ENCODE assay signal across 24 mouse cellular contexts in the genomic region with DNA sequence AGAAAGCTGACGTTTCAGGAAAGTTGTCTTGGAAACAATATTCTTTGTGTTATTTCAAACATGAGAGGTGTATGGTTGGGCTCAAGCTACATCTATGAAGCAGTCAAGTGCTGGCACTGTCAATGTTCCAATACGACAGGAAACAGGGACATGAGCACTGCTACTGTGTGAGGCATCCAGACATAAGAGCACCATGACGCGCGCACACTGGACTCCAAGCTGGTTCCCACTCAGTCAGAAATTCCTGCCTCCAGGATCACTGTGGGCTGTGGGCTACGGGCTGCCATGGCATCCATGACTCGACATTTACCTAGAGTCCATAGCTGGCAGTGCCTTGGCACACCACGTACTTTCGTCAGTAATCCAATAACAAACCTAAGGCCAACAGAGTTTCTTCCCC.
A peak's percentile ranks its signal among the peaks of the same experiment; 100 is the strongest.
DNase-seq lines count a peak whose midpoint lies in the region; ATAC-seq lines count a peak whose summit lies in the region.
"Had no signal": no experiment of that assay in that cellular context is flagged by ENCODE, and none has a peak within 500 bp of the region (broad histone marks: within the 10 kb centered on the region; RNA-seq: fewer than 3 reads in every experiment).

No protein-coding gene starts in this region.

- ATAC-seq in forebrain, embryonic 16.5 days = peak; percentile 36; the same call in 1 of the 2 replicates
- ATAC-seq in midbrain, embryonic 11.5 days (ENCODE audit: low FRiP score) = peak; percentile 50; the same call in 1 of the 2 replicates
- peak; percentile 68 for ATAC-seq in hindbrain, embryonic 16.5 days
- ATAC-seq: intestine, embryonic 15.5 days; liver, postnatal 0 days; lung, postnatal 0 days; Patski had no signal

- peaks cover 6% of the 10 kb centered on the region for H3K4me1 ChIP-seq in forebrain, embryonic 16.5 days (replicated peaks; ENCODE audit: control insufficient read depth, insufficient read depth, low read length)
- peaks cover 31% of the 10 kb centered on the region for H3K4me1 ChIP-seq in forebrain, embryonic 10.5 days
- H3K4me1 ChIP-seq in midbrain, embryonic 11.5 days (ENCODE audit: control insufficient read depth, insufficient read depth, low read length) = peaks cover under 1% of the 10 kb centered on the region
- peaks cover 14% of the 10 kb centered on the region for H3K4me1 ChIP-seq in midbrain, embryonic 10.5 days
- no peaks in the 10 kb centered on the region for H3K4me1 ChIP-seq in hindbrain, embryonic 16.5 days (ENCODE audit: control insufficient read depth, insufficient read depth, low read depth, low read length)

- WGBS in forebrain, embryonic 16.5 days = 68% methylated on average over 9 of the region's 9 CpGs
- 86% methylated on average over 9 of the region's 9 CpGs for WGBS in forebrain, embryonic 10.5 days
- 82% methylated on average over 9 of the region's 9 CpGs for WGBS in midbrain, embryonic 11.5 days
- WGBS in midbrain, embryonic 10.5 days = 85% methylated on average over 9 of the region's 9 CpGs
- WGBS in hindbrain, embryonic 16.5 days = 54% methylated on average over 9 of the region's 9 CpGs

- DNase-seq in forebrain, embryonic 10.5 days (ENCODE audit: extremely low spot score, low spot score) = no peak
- no peak for DNase-seq in midbrain, embryonic 11.5 days (ENCODE audit: low spot score, missing footprints)
- DNase-seq in midbrain, embryonic 10.5 days (ENCODE audit: low spot score) = no peak
- DNase-seq in R1 (ENCODE audit: low read depth, low spot score) = peak; percentile 19
- no peak for DNase-seq in testis, postnatal 10 days (ENCODE audit: low spot score)
- no peak for DNase-seq in left cerebral cortex, postnatal 10 days (ENCODE audit: extremely low spot score in 1 of 2, low spot score in 2 of 2)
- DNase-seq: adrenal gland, adult 2 months; cerebellum, adult 18-20 months; cerebellum, postnatal 36 days; heart, postnatal 4 days; kidney, adult 8-10 months; kidney, postnatal 14 days; liver, postnatal 0 days; right cerebral cortex, adult 18-20 months; thymus, adult 2 months; thymus, postnatal 4 days had no signal

- H3K27me3 ChIP-seq in forebrain, embryonic 16.5 days (replicated peaks; ENCODE audit: control insufficient read depth, insufficient read depth, low read length) = no peaks in the 10 kb centered on the region
- no peaks in the 10 kb centered on the region; the same call in 1 of the 2 replicates for H3K27me3 ChIP-seq in forebrain, embryonic 10.5 days (ENCODE audit: poor library complexity, severe bottlenecking)
- no peaks in the 10 kb centered on the region for H3K27me3 ChIP-seq in midbrain, embryonic 11.5 days (ENCODE audit: control insufficient read depth, insufficient read depth, low read length)
- H3K27me3 ChIP-seq in midbrain, embryonic 10.5 days (ENCODE audit: low read depth, poor library complexity, severe bottlenecking) = no peaks in the 10 kb centered on the region; the same call in 1 of the 2 replicates
- no peaks in the 10 kb centered on the region for H3K27me3 ChIP-seq in hindbrain, embryonic 16.5 days (replicated peaks; ENCODE audit: control insufficient read depth, insufficient read depth, low read length)
- H3K27me3 ChIP-seq: heart, embryonic 15.5 days; intestine, embryonic 15.5 days; limb, embryonic 12.5 days; Patski had no signal

- H3K9ac ChIP-seq in forebrain, embryonic 16.5 days (replicated peaks; ENCODE audit: low read depth, low read length) = no peak overlapping the region
- H3K9ac ChIP-seq in midbrain, embryonic 11.5 days (ENCODE audit: low read length) = no peak overlapping the region
- H3K9ac ChIP-seq in hindbrain, embryonic 16.5 days (ENCODE audit: low read depth, low read length) = no peak overlapping the region
- H3K9ac ChIP-seq: heart, embryonic 15.5 days; intestine, embryonic 15.5 days; limb, embryonic 12.5 days; liver, postnatal 0 days had no signal

- H3K9me3 ChIP-seq in forebrain, embryonic 16.5 days (ENCODE audit: control insufficient read depth, low read length) = no peaks in the 10 kb centered on the region
- no peaks in the 10 kb centered on the region for H3K9me3 ChIP-seq in forebrain, embryonic 10.5 days
- H3K9me3 ChIP-seq in midbrain, embryonic 11.5 days (ENCODE audit: control insufficient read depth, low read length) = no peaks in the 10 kb centered on the region
- no peaks in the 10 kb centered on the region for H3K9me3 ChIP-seq in midbrain, embryonic 10.5 days (replicated peaks)
- 0 out of 2 replicates have a peak, but pooled peaks cover 2% of the 10 kb centered on the region for H3K9me3 ChIP-seq in hindbrain, embryonic 16.5 days (ENCODE audit: control insufficient read depth, low read length)
- H3K9me3 ChIP-seq: heart, embryonic 15.5 days; intestine, embryonic 15.5 days; limb, embryonic 12.5 days had no signal

- H3K4me3 ChIP-seq in forebrain, embryonic 16.5 days (replicated peaks; ENCODE audit: low read length) = no peak overlapping the region
- no peak overlapping the region for H3K4me3 ChIP-seq in forebrain, embryonic 10.5 days
- H3K4me3 ChIP-seq in midbrain, embryonic 11.5 days (ENCODE audit: low read depth, low read length) = no peak overlapping the region
- no peak overlapping the region for H3K4me3 ChIP-seq in midbrain, embryonic 10.5 days
- H3K4me3 ChIP-seq in hindbrain, embryonic 16.5 days (ENCODE audit: low read length) = no peak overlapping the region
- H3K4me3 ChIP-seq: heart, embryonic 15.5 days; intestine, embryonic 15.5 days; limb, embryonic 12.5 days had no signal

- H3K4me2 ChIP-seq in forebrain, embryonic 16.5 days (ENCODE audit: low read length) = no peak overlapping the region
- no peak overlapping the region for H3K4me2 ChIP-seq in midbrain, embryonic 11.5 days
- no peak overlapping the region for H3K4me2 ChIP-seq in hindbrain, embryonic 16.5 days (ENCODE audit: low read length)
- H3K4me2 ChIP-seq: heart, embryonic 15.5 days; intestine, embryonic 15.5 days; limb, embryonic 12.5 days; liver, embryonic 11.5 days had no signal

- H3K27ac ChIP-seq in forebrain, embryonic 16.5 days (ENCODE audit: low read length) = no peak overlapping the region
- H3K27ac ChIP-seq in forebrain, embryonic 10.5 days = no peak overlapping the region
- H3K27ac ChIP-seq in midbrain, embryonic 11.5 days (ENCODE audit: low read depth, low read length) = no peak overlapping the region
- H3K27ac ChIP-seq in midbrain, embryonic 10.5 days (replicated peaks) = no peak overlapping the region
- no peak overlapping the region for H3K27ac ChIP-seq in hindbrain, embryonic 16.5 days (ENCODE audit: low read depth, low read length)
- H3K27ac ChIP-seq: heart, embryonic 15.5 days; intestine, embryonic 15.5 days; limb, embryonic 12.5 days had no signal

- intact Hi-C loops in left cerebral cortex, postnatal 10 days (cut with DNase I) = no loop called here

- no peaks in the 10 kb centered on the region for H3K36me3 ChIP-seq in forebrain, embryonic 16.5 days (ENCODE audit: control insufficient read depth, insufficient read depth)
- H3K36me3 ChIP-seq in forebrain, embryonic 10.5 days (replicated peaks) = no peaks in the 10 kb centered on the region; the same call in none of the 2 replicates
- H3K36me3 ChIP-seq in midbrain, embryonic 11.5 days (ENCODE audit: control insufficient read depth, insufficient read depth, low read length) = no peaks in the 10 kb centered on the region
- no peaks in the 10 kb centered on the region; the same call in 1 of the 2 replicates for H3K36me3 ChIP-seq in midbrain, embryonic 10.5 days
- H3K36me3 ChIP-seq in hindbrain, embryonic 16.5 days (ENCODE audit: control insufficient read depth, insufficient read depth, low read length) = no peaks in the 10 kb centered on the region
- H3K36me3 ChIP-seq: heart, embryonic 15.5 days; intestine, embryonic 15.5 days had no signal
